Mouse (Mus musculus) heart, postnatal 25 days (tissue): ENCODE measurements at regions not wholly inside any gene's neighbourhood (a gene's known extent, or its start where the extent isn't known, plus 50 kb on each side); places are given as distances from the start of the nearest gene placed in this dataset.

Experiments
- DNase-seq: peaks from one replicate; pipeline ENCODE4 v3.0.0; 2022; ENCODE audit warnings: low spot score
- intact Hi-C: fragments of 180-260 bp; cut with DNase I; formaldehyde crosslinking; loops from one replicate; pipeline ENCODE4 v1.15.1; 2025

GRCm38 (mm10) chr16:30761201-30761710 lies 161.7 kb downstream of the Fam43a start:
- no peak for DNase-seq

DNA sequence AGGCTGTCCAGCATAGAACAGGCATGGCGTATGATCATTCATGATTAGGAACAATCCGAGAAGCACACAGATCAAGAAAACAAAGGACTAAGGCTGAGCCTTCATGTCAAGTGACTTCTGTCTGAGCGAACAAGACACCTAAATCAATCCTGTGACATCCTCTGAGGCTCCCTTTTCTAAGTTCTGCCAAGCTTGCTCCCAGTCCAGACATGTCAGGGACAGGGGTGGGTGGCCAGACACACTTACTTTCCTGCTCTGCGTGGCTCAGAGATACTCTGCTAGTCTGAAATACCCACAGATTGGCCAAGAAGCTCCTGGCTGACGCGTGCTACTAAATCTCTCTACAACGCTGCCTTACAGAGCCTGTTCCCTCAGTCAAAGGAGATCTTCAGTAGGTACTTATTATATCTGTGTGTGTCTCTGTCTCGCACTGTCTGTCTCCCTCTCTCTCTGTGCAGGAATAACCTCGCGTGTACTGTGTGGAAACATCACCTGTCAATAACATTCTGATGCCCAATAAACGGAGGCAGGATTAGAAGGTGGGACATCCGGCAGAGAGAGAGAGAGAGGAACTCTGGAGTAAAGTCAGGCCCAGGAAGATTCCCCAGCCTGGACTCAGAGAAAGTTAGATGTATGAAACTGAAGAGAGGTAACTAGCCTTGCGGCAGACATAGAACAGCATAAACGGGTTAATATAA lies 163.5 kb downstream of the Fam43a start:
- DNase-seq: no peak

More at GRCm38 (mm10) chr16:30761201-30761710, 161.7 kb downstream of the Fam43a start:
- intact Hi-C loops: no loop called here

DNA sequence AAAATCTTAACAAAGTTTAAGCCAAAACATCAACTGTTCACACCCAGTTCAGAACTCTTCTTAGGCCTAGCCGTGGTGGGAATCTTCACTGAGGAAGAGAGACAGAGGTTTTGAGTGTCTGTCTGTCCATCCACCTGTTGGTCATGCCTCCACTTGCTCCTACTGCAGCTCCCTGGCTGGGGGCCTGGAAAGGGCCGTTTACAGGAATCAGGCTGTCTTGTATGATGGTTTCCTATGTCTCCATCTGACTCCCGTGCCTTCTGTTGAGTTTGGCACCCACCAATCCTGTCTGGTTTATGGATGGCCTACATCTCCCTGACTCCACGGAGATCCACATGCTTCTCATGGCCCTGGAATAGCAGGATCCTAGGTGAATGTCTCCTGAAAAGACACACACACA lies 166.1 kb downstream of the Fam43a start:
- no peak for DNase-seq
- intact Hi-C loops: no loop called here

More for the DNA sequence above, 163.5 kb downstream of the Fam43a start:
- intact Hi-C loops: no loop called here

GRCm38 (mm10) chr16:30769007-30769442 lies 169.5 kb downstream of the Fam43a start:
- peak; percentile 40 for DNase-seq
- intact Hi-C loops: no loop called here

- DNase-seq: no peak
- intact Hi-C loops: no loop called here
Measured at GRCm38 (mm10) chr16:30769467-30769866, 169.9 kb downstream of the Fam43a start.

- intact Hi-C loops: loop anchor here (5.0 kb wide), 2 partner anchors 36 to 294 kb away; no protein-coding TSS in a partner anchor
- no peak for DNase-seq
Measured at GRCm38 (mm10) chr16:30772802-30773201, 173.3 kb downstream of the Fam43a start.

GRCm38 (mm10) chr16:30774951-30775661 lies 175.6 kb downstream of the Fam43a start:
- no peak for DNase-seq
- intact Hi-C loops: loop anchor here (5.0 kb wide), 2 partner anchors 38 to 292 kb away; no protein-coding TSS in a partner anchor

GRCm38 (mm10) chr16:30775740-30776700 lies 176.5 kb downstream of the Fam43a start:
- intact Hi-C loops: no loop called here
- DNase-seq: no peak

- intact Hi-C loops: no loop called here
- DNase-seq: no peak
Measured at GRCm38 (mm10) chr16:30777416-30777815, 177.9 kb downstream of the Fam43a start.

DNA sequence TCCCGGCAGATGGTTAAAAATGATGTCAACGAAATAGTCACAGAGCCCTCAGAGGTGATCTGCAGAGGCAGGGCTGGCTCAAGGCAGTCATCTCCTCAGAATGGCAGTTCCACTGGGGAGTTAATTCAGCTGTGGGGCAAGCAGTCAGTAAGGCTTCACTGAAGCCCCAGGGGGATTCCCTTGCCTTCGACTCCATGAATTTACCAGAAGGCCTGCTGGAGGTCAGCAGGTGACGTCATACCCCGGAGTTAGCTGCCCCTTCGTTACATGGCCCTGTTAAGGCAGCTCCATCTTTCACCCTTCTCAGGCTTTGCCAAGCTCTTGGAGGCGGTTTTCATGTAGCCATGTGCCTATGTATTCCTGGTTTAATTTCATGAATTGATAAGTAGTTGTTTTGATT lies 178.6 kb downstream of the Fam43a start:
- intact Hi-C loops: no loop called here
- DNase-seq: no peak

GRCm38 (mm10) chr16:30778945-30779344 lies 179.4 kb downstream of the Fam43a start:
- intact Hi-C loops: no loop called here
- no peak for DNase-seq

GRCm38 (mm10) chr16:30784261-30784660 lies 184.7 kb downstream of the Fam43a start:
- DNase-seq: no peak
- intact Hi-C loops: no loop called here

- intact Hi-C loops: no loop called here
- DNase-seq: no peak
Measured at GRCm38 (mm10) chr16:30784949-30785348, 185.4 kb downstream of the Fam43a start.

GRCm38 (mm10) chr16:30786060-30786459 lies 186.5 kb downstream of the Fam43a start:
- DNase-seq: no peak
- intact Hi-C loops: loop anchor here (2.0 kb wide), 1 partner anchor 45 kb away; no protein-coding TSS in a partner anchor

- no peak for DNase-seq
- intact Hi-C loops: loop anchor here (2.0 kb wide), 1 partner anchor 47 kb away; no protein-coding TSS in a partner anchor
Measured at GRCm38 (mm10) chr16:30787351-30787750, 187.8 kb downstream of the Fam43a start.

DNA sequence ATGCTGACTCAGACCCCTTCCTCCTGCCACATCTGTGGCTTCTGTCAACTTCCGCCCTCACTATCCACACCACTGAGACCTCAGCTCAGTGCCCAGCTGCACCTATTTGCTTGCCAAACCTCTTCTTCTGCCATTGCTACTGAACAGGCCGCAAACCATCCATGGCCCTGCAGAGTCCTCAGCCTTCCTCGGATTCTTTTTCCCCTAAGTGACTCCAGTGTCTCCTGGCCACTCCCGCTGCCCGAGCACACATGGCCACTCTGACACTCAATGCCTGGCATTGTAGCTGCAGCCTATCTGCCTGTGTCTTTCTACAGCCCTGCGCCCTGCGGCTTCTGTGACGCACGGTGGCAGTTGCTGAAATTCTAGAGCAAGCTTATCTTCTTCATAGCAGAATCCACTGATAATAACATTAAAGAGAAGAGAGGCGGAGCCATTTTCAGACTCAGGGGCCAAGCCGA lies 188.8 kb downstream of the Fam43a start:
- intact Hi-C loops: loop anchor here (2.0 kb wide), 1 partner anchor 188 kb away; no protein-coding TSS in a partner anchor
- no peak for DNase-seq

DNA sequence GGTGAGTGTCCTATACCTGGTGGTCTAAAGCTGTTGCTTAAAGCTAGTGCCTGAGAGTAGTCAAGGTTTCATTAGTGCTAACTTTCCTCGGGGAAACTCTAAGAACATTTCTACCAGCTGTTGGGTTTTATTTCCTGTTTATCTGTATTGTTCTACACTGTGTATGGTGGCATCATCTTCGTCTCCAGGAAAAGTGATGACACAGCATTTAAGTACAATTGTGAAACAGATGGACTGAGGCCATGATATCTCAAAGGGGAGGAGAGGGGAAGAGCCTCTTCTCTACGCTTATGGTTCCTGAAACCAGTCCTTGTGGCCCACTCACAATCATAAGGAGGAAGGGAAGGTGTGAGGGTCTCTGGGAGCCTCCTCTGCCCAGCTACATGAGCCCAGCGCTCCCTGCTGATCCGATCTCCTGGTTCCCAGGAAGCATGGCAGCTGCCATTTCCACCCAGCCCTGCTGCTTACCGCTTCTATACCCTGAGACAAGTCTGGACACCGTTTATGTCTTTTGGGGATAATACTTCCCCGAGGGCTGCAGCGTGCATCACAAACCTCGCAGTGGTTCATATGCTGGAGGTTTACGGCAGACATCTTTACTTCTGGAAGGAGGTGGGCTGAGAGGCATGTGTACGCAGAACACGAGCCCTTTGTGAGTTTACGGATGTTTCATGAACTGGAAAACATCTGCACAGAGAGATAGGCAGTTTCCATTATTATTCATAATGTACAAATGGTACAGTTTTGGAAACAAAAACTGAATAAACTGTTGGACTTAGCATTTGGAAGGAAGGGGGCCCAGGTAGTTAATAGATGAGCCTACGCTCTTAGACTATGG lies 189.6 kb downstream of the Fam43a start:
- no peak for DNase-seq
- intact Hi-C loops: loop anchor here (2.0 kb wide), 1 partner anchor 188 kb away; no protein-coding TSS in a partner anchor

DNA sequence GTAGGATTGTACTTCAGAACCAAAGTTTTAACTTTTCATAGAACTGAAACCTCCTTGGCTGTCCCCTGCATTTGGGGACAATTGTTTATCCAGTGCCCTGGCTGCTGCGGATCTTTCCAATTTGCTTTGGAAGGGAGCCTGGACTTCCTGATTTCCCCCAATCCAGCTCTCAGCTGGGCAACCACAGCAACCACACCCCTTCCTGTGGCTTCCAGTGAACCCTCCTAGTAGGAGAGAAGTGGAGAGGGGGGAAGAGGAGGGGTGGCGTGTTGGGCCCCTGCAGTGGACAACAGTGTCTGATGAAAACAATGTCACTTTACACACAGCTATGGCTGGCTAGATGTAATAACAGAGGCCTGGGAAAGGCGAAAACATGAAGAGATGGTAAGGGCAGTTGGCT lies 190.5 kb downstream of the Fam43a start:
- DNase-seq: peak; percentile 77
- intact Hi-C loops: loop anchor here (2.0 kb wide), 1 partner anchor 81 kb away; no protein-coding TSS in a partner anchor
